Mouse (Mus musculus) monocyte, adult 59 days (primary cell): ENCODE data around the gene Rubcn. TPM values are rescaled to one million over a fixed set of nuclear protein-coding genes. Genes with fewer than 3 reads are reported as not detected.

ENCODE experiments used
- total RNA-seq, 2 experiments: library from RNA; stranded (reverse); gene quantifications; one replicate each; pipeline ENCODE4 v1.2.4; 2023

The Rubcn gene
- total RNA-seq: 10 to 100 TPM; 31.8 to 32.7 TPM

DNA sequence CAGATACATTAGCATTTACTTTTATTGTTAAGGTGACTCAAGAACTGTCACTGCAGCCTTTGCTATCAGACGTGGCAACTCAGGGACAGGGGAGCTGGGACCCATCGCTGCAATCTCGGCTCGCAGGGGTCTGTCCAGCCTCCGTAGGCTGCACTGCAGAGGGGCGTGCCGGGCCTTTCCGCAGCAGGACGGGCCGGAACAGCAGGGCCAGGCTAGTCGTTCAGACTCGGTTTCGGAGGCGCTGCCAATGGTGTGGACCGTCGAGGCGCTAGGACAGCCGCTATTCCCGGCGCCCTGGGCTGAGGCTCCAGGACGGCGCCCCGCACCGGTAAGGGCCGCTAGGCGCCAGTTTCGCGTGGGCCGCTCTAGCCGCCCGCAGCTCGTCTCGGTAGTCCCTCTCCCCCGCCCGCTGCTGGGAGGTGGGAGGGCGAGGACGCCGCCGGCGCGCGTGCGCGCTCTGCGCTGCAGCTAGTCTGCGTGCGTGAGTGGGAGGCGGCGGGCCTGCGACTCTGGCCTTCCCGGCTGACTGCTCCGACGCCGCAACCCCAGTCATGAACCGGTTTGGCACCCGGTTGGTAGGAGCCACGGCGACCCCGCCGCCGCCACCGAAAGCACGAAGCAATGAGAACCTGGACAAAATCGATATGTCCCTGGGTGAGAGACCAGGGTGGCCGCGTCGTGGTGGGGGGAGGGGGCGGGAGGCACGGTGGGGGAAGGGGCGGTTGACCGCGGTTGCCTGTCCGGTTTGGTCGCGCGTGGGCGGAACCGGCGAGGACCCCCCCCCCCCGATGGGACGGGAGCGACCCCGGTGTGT is at the start of gene Rubcn, which contains the start of gene Fyttd1:
Gene Rubcn (minus strand): TSS at position 424 of the 814 bp plus-strand sequence.
Gene Fyttd1 (plus strand): TSS at position 158 of the 814 bp plus-strand sequence.

DNA sequence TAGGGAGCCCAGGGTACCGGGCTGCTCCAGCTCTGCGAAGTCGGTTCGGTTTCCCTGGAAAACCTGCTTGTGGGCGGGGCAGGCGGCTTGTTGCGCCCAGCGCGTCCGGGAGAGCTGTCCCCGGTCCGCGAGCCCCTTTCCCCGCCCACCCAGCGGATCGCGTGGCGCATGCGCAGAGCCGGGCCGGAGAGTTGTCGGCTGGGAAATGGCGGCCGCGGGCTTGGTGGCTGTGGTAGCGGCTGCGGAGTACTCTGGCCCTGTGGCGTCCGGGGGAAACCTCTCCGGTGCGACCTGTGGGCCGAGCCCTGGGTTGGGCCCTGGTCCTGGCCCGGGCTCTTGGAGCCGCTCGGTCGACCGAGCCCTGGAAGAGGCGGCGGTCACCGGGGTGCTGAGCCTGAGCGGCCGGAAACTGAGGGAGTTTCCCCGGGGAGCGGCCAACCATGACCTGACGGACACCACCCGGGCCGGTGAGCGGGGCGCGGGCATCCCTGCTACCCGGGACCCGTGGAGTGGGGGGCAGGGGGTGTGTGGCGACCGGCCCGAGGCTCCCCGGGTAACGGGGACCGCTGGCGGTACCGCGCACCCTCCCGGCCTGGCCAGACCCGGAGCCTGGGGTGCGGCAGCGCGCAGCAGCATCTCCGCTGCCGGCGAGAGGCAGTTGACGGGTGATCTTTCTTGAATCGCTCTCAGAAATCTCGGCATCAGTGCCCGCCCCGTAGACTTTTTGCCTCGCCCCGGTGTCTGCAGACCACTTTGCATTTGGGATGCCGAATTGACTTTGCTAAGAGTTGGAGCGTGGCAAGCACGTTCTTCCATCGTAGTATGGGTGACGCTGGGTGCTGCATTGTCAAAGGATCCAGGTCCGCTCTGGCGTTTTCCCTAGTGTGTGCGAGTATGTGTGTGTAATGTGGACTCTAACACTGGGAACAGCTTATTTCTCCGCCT is 36.6 kb upstream of the Rubcn start, which contains the start of gene Lrch3:
Gene Lrch3 (plus strand): TSS at position 164 of the 945 bp plus-strand sequence.

DNA sequence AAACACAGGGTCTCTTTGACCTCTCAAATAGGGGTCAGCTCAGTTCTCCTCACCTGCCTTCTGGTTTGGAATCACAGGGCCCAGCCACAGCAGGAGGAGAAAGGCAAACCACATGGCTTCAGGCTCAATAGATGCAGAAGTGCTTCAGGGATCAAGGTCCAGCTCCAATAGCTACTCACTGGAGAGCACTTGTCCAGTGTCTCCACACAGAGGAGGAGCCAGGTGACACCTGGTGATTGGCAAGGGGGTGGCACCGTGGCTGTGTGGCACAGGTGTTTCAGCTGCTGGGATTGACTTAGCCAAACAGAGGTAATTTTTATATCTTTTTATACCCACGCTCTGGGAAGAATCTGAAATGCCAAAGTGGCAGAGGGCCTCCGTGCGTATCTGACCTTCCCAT is 67.2 kb downstream of the Rubcn start, which contains the start of gene Smbd1:
Gene Smbd1 (minus strand): TSS at position 157 of the 400 bp plus-strand sequence.

DNA sequence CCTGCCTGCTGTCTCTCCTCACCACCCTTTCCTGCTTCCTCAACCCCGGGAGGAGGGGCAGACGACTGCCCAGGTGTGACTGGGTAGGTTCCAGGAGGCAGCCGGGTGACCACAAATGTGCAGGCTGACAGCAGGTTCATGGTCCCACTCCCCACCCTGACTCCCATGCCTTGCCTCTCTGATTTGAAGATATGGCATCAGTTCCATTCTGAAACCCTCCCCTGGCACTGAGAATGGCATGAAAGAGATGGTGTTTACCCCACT is 80.2 kb downstream of the Rubcn start, which contains the start of gene Muc20:
Gene Muc20 (minus strand): TSS at position 10 of the 264 bp plus-strand sequence.

Other genes starting within 250 kb of the Rubcn start
- gene Tnk2, start 233.9 kb downstream of the Rubcn start, total RNA-seq: 10 to 100 TPM; 13.8 to 19.1 TPM
- under 1 TPM in 1 of 2 experiments, not detected in 1; 0.12 TPM for gene Muc4, start 141.9 kb downstream of the Rubcn start, total RNA-seq
- under 1 TPM; 0.70 to 0.81 TPM for gene Muc20, start 80.3 kb downstream of the Rubcn start, total RNA-seq
- 1 to 10 TPM in 1 of 2 experiments, under 1 TPM in 1; 0.79 to 1.1 TPM for gene Smbd1, start 67.3 kb downstream of the Rubcn start, total RNA-seq
- 10 to 100 TPM; 31.6 to 33.3 TPM for gene Fyttd1, start 266 bp downstream of the Rubcn start, total RNA-seq
- gene Lrch3, start 36.3 kb upstream of the Rubcn start, total RNA-seq: 10 to 100 TPM; 52.0 to 57.2 TPM
- not detected for gene Iqcg, start 178.5 kb upstream of the Rubcn start, total RNA-seq
- 100 to 1,000 TPM; 675 to 776 TPM for gene Rpl35a, start 178.7 kb upstream of the Rubcn start, total RNA-seq
- 1 to 10 TPM; 1.6 TPM for gene Lmln, start 184.8 kb upstream of the Rubcn start, total RNA-seq